Mouse (Mus musculus): ENCODE results near the gene Smurf1. TPM values are rescaled to one million over a fixed set of nuclear protein-coding genes. Genes with fewer than 3 reads are reported as not detected.

Smurf1 gene
- 10 to 100 TPM; 59.3 to 60.2 TPM for total RNA-seq (2021)

DNA sequence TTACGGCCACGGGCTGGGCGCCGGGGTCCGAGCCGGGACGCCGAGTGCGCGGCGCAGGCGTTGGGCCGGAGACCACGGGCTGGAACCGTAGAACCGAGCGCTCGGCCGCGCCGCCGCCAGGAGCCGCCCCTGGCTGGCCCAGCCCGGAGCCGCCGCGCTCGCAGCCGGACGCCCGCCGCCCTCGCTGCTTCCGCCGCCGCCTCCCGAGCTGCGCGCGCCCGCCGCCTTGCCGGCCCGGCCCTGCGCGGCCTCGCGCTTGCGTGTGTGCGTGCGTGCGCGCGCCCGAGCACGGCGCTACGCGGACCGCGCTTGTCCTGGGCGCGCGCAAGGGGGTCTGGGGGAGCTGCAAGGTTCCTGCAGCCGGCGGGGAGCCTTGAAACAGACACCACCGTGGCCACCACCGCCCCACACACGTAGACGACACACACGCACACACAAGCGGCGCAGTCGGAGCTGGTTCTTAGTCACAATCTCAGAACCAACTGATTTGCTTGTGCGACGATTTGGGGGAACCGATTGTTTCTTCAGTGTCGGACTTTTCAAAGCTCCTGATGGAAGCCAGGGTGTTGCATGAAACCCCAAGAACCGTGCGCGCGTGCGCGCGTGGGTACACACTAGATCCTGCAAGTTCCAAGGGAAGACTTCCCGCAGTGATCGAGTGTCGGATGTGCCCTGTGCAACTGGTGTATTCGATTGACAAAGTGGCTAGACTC, at the start of gene Smurf1:
TSS of gene Smurf1 (minus strand) at position 209 of the 713 bp plus-strand sequence.
- DNase-seq, result peak; percentile 93
- intact Hi-C loops (cut with DNase I), result loop anchor here (10.0 kb wide), 1 partner anchor 51 kb away; no protein-coding TSS in a partner anchor

DNA sequence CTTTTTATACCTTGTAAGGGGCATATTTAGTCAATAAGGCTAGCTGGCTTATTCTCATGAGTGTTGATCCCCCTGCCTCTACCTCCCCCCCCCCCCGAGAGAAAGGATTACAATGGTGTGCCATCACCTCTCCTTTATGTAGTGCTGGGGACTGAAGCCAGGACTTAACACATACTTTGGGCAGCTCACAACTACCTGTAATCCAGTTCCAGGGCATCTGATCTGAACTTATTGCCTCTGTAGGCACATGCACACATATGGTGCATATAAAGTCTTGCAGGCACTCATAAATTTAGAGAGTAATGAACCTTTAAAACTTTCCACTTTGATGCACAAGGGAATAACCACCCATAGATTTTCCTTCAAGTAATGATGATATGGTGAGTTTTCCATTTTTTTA, 48.6 kb upstream of the Smurf1 start:
- intact Hi-C loops (cut with DNase I), result no loop called here
- no peak for DNase-seq

DNA sequence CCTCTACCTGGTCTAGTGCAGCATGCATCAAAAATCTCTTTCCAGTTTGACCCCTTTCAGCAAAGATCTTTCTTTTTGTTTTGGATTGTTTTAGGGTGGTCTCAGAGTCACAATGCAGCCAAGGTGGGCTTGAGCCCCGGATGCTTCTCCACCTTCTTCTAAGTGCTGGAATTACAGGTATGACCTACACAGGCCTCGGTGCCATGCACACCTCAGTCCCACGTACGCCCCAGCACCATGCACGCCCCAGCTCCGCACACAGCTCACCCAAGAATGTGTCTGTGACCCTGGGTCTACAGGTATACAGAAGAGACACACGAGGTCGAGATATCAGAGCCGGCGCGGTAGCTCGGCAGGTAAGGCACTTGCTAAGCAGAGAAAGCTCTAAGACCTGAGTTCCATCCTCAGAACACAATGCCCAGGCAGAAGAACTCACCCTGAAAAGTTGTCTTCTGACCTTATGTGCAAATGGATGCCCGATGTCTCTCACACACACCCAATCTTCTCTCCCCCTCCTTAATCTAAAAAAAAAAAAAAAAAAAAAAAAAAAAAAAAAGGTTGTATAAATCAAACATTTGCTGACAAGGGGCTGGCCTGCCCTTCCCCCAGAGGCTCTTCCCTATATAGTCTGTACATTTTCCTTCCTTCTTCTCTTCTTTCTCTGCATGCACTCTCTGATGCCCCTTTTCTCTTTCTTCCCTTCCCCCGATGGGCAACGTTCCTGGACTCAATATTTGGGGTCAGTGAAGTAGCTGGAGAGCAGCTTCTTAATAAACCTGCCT, 43.4 kb upstream of the Smurf1 start:
- DNase-seq, result no peak
- intact Hi-C loops (cut with DNase I), result no loop called here

DNA sequence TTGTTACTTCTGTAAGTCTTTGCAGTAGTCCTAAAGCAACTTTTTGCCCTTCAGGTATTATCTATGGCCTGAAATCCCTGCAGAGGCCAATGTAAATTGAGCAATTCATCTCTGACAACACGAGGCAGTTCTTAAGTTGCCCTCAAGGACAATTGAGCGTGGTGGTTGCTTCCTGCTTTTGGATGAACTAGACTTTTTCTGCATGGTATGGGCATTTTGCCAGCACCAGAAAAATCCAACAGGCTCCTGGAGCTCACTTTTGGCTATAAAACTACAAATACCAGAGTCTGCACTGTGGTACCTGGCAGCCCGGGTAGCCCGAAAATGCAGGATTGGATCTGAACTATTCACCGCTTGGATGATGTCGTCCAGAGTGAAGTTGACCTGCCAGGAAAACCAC, 39.9 kb upstream of the Smurf1 start:
- no peak for DNase-seq
- intact Hi-C loops (cut with DNase I), result no loop called here

DNA sequence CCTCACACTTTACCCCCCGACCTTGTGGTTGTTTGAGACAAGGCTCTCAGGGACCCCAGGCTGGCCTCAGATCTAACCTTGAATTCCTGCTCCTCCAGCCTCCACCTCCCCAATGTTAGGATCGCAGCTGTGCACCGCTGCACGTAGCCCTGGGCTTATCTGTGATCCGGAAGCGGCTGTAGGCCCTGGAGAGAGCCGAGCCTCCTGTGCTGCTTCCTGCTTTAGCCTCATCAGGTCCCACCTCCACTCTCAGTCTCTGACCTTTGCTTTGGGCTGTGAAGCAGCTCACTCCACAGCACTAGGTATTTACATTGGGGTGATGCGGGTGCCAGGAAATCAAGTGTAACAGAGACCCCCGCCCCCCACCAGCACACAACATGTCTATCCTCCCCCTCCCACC, 38.8 kb upstream of the Smurf1 start:
- DNase-seq, result no peak
- intact Hi-C loops (cut with DNase I), result no loop called here

DNA sequence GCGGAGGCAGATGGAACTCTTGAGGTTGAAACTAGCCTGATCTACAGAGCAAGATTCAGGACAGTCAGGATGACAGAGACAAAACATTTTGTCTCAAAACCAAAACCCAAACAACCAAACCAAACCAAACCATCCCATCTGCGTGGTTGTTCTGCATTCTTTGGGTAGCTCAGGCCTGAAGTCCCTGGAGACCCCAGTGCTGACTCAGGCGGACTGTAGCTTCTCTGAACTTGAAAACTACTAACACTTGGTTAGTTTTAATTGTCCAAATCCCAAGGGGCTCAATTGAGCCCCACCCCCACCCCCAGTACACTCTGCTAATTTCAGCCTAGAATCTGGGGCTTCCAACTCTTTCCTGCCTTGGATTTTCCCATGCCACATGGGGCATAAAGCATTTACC, 37.7 kb upstream of the Smurf1 start:
- intact Hi-C loops (cut with DNase I), result no loop called here

DNA sequence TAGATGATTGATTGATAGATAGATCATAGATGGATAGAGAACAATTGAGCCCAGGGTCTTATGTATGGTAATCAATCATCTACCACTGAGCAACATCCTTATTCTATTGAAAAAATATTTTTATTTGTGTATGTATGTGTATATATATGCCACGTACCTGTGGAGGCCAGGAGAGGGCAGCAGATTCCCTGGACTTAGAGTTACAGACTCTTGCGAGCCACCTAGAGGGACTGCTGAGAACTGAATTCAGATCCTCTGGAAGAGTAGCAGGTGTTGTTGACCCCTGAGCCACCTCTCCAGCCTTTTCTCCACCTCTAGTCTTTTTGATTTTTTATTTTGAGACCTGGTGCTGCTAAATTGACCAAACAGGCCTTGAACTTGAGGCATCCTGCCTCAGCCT, 32.8 kb upstream of the Smurf1 start:
- intact Hi-C loops (cut with DNase I), result no loop called here
- no peak for DNase-seq

More for the DNA sequence above, 37.7 kb upstream of the Smurf1 start:
- DNase-seq, result no peak

DNA sequence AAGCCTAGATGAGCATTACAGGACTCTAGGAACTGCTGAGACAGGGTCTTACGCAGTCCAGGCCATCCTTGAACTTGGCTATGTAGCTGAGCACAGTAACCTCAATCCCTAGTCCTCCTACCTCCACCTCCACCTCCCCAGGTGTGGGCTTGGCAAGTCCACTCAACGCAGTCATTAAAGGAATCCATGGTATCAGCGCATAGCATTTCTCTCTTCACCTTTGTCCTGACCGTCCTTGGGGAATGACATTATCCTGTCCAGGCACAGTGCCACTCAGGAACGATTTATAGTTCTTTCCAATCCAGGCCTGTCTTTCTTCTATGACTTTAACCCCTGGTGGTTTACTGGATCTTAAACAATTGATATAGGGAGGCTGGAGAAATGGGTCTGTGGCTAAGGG, 24.8 kb upstream of the Smurf1 start:
- intact Hi-C loops (cut with DNase I), result no loop called here
- DNase-seq, result no peak

DNA sequence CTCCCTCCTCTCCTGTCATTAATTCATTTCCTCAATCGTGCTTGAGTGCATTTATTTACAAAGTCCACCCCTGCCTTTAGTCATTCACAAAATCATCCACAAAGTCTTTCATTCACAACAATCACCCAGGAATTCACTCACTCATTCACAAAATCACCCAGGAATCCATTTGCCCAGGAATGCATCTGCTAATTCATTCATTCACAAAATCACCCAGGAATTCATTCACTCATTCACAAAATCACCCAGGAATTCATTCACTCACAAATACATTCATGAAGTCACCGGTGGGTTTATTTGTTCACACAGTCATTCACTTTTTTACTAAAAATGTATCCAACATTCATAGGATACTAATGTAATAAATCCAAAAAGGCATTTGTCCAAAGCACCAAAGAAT, 24.4 kb upstream of the Smurf1 start:
- intact Hi-C loops (cut with DNase I), result no loop called here
- DNase-seq, result no peak

DNA sequence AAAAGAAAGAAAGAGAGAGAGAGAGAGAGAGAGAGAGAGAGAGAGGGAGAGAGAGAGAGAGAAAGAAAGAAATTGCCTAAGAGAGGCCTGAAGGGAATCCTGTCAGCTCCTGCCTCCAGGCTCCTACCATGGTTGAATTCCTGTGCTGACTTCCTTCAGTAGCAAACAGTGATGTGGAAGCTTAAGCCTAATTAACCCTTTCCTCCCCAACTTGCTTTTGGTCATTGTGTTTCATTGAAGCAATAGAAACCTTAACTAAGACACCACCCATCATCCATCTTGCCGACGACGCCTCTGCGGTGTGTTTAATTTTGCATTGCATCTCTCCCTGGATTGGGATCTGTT, 23.4 kb upstream of the Smurf1 start:
- no peak for DNase-seq
- intact Hi-C loops (cut with DNase I), result loop anchor here (5.0 kb wide), 1 partner anchor 112 kb away; no protein-coding TSS in a partner anchor

DNA sequence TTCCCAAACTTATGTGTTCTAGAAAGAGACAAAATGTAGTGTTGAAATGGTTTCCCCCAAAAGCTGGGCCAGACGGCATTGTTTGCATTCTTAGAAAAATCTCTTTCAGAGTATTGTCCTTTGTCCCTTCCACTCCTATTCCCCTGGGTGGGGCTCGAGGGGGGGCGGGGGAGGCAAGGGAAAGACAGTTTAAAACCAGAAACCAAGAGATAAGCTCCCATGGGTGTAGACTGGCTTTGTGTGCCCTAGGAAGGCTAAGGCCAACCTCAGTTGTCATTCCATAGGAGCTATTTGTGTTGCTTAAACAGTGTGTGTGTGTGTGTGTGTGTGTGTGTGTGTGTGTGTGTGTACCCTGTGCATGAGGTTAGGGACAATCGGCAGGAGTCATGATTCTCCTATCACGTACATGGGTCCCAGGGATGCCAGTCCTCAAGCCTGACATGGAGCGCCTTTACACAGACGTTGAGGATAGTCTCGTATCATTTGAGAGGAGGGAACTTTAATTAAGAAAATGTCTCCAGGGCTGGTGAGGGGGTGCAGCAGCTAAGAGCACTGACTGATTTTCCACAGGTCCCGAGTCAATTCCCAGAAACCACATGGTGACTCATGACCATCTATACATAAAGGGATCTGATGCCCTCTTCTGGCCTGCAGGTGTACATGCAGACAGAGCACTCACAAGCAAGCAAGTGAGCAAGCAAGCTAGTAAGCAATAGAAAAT, 22.9 kb upstream of the Smurf1 start:
- peak; percentile 14 for DNase-seq
- intact Hi-C loops (cut with DNase I), result loop anchor here (5.0 kb wide), 1 partner anchor 111 kb away; no protein-coding TSS in a partner anchor

DNA sequence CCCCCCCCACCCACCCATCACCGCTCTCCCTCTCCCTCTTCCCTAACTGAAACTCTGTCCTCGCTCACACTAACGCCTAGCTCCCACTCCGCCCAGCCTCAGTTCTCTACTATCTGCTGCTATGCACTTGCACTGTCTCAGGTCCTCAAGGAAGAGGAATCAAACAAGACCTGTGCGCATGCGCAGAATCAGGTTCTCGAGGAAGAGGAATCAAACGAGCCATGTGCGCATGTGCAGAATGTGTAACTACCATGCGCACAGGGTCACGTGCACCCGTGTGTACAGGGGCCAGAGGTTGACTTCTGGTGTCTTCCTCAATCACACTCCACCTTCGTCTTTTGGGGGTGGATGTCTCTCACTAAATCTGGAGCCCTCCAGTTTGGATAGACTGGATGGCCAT, 21.9 kb upstream of the Smurf1 start:
- no peak for DNase-seq
- intact Hi-C loops (cut with DNase I), result loop anchor here (5.0 kb wide), 1 partner anchor 110 kb away; no protein-coding TSS in a partner anchor

DNA sequence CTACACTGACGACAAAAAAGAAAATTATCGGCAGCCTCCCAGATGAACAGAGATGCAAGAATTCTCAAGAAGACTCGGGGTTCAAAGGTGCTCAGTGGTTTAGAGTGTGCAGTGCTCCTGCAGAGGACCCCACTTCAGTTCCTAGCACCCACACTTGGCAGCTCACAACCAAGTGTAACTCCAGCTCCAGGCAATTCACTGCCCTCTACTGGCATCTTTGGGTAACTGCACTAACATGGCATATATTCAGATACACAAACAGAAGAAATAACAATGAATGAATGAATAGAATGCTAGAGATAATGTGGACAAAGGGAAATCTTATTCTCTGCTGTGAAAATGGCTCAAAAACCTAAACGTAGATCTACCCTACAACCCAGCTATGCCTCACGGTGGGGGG, 19.2 kb upstream of the Smurf1 start:
- intact Hi-C loops (cut with DNase I), result loop anchor here (5.0 kb wide), 1 partner anchor 108 kb away; no protein-coding TSS in a partner anchor
- DNase-seq, result no peak

DNA sequence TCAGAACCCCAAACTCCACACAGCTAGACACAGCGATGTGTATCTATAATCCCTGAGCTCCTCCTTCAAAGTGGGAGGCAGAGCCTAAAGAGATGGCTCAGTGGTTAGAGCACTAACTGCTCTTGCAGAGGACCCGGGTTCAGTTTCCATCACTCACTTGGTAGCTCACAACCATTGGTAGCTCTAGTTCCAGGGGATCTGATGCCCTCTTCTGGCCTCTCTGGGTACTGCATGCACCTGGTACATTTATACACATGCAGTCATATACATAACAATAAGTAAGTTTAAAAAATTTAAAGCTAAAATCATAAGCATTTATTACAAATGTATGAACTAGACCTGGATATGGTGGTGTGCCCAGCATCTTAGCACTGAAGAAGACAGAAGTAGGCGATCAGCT, 17.6 kb upstream of the Smurf1 start:
- no peak for DNase-seq
- intact Hi-C loops (cut with DNase I), result no loop called here

DNA sequence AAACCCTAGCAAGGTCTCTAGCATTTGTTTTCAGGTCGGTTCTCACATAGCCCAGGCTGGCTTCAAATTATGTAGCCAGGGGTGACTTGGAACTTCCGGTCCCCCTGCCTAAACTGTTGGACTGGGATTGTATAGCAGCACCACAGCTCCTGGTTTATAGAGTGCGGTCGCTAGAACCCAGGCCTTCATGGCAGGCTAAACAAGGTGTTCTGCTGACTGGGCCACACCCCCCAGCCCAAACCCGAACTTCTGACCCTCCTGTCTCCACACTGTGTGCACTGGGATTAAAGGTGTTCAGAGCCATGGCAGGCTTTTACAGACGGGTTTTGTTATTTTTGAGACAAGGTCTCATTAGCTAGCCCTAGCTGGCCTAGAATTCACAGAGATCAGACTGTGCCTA, 13.5 kb upstream of the Smurf1 start:
- intact Hi-C loops (cut with DNase I), result no loop called here
- DNase-seq, result no peak

DNA sequence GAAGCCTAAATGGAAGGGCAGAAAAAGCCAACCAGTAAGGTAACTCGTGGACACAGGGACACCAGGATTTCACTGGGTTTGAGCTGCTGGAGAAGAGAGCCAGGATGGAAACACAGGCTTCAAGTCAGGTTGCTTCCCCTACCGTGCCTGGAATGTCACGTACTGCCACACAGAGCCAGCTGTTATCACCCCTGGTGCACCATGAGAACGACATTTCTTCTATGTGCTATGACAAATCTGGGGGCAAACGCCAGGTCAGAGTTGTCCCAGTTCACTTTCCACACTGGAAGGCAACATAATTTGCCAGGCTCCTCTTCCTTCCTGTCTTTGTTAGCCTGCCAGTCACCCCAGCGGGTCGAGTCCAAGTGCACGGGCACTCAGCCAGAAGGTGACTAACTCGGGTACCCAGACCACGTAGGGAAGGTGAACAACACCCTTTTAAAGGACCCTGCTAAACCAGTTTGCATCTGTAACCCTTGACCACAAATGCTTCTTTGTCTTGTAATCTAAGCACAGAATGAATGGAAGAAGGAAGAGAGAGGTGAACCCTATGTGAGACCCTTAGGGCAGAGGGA, 13.0 kb upstream of the Smurf1 start:
- DNase-seq, result no peak
- intact Hi-C loops (cut with DNase I), result no loop called here

DNA sequence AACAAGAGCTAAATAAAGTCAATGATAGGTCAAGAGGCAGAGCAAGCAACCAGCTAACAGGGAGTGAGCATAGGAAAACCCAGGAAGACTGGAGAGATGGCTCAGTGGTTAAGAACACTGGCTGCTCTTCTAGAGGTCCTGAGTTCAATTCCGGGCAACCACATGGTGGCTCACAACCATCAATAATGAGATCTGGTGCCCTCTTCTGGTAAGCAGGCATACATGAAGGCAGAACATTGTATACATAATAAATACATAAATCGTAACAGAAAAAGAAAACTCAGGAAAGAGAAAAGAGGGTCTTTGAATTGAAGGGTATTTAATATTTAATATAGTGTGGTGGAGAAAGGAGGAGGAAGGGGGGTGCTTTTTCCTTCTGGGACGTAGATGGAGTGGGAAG, 5.6 kb upstream of the Smurf1 start:
- intact Hi-C loops (cut with DNase I), result no loop called here
- no peak for DNase-seq

DNA sequence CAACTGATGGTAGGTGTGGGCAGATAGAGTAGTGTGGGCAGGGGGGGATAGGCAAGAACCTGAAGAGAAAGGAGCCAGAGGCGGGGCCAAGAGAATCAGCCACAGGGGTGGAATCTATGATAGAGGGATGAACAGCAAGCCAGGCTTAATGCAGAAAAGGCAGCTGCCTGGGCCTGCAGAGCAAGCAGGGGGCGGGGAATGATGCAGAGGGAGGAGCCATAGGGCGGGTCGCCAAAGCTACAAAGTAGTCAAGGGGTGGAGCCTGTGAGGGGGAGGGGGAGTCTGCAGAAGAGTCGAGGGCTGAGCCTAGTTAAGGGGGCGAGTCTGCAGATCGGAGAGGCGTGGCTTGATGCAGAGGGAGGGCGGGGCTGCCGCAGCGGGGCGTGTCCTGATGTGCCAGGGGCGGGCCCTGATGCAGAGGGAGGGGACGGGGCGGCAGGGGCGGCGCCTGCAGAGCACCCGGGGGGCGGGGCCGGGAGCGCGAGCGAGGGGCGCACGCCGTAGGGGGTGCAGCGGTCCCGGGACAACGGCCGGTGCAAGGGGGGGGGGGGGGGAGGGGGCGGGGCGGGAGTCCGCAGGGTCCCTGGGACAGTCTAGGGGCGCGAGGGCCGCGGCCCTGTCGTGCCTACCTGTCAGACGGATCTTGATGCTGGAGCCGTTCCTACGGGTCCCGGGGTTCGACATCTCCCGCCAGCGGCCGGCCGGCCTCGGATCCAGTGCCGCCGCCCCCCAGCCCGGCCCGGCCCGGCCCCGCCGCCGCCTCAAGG, 592 bp downstream of the Smurf1 start:
- intact Hi-C loops (cut with DNase I), result loop anchor here (10.0 kb wide), 1 partner anchor 50 kb away; no protein-coding TSS in a partner anchor
- peak; percentile 91 for DNase-seq

DNA sequence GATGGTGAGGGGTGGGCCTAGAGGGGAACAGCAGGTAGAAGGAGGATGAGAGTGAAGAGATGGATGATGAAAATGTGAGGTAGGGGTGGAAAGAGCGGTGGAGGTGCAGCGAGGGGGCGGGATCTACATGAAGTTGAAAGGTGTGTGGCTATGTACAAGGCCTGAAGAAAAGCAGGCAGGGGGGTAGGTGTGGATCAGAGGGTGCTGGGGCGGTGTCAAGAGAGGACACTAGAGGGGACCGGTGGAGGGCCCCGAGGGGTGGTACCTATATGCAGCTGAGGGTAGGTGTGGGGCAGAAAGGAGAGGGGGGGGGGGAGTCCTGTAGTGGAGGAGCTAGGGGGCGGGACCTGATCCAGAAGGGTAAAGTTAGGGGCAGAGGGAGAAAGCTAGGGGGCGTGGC, 1.2 kb downstream of the Smurf1 start:
- intact Hi-C loops (cut with DNase I), result loop anchor here (10.0 kb wide), 1 partner anchor 50 kb away; no protein-coding TSS in a partner anchor
- DNase-seq, result peak; percentile 17

DNA sequence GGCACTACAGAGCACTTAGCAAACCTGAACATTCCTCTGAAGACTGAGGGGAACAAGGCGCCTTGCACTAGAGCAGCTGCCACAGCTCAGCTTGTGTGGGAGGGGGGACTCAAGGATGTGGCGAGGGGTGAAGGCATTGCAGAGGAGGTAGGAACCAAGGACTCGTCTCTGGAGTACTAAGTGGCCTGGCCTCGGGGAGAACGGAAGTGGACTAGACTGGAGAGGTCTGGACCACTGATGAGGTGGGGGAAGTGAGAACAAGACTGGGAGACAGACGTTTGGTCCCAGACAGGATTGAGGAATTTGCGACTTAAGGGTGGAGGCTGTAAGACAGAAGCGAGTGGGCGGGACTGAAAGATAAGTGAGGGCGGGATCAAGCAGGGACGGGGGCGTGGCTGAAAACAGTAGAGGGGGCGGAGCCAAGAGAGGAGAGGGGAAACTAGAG, 1.8 kb downstream of the Smurf1 start:
- peak; percentile 44 for DNase-seq
- intact Hi-C loops (cut with DNase I), result loop anchor here (10.0 kb wide), 1 partner anchor 49 kb away; no protein-coding TSS in a partner anchor
